Mouse (Mus musculus): Measurements from ENCODE around the gene Rnf144a.
"Not testable (repeated sequence)": the region's sequence is repeated elsewhere in the genome, so short reads cannot be mapped to it uniquely, and the experiment has no call there.

Gene Rnf144a

DNA sequence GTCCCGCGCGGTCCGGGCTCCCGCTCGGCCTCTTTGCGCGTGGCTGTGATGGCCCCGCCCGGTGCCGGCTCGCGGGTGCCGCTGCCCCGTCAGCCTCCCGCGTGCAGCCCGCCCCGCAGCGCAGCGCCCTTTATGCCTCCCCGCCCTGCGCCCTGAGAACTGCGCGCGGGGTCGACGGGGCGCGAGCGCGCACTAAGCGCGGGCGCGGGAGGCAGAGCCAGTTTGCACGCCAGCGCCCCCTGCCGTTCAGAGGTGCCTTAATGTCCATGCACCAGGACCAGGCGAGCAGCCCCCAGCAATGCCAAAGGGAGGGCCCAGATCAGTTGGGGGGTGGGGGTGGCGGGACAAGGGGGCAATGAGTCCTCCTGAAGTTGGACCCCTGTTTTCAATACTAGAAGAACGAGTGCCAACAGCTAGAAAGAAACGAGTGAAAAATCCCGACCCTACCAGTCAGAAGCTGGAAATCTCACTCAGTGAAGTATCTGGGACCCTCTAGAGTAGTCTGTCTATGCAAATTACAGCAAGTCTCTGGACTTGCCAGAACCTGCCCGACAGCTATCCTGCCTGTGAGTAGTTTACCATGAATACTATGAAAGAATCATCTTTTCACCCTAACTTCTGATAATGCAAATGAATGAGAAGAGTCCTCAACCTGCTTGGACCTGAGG, at the start of gene Rnf144a:
Gene Rnf144a, minus strand, starts transcription at position 151 of the 668 bp plus-strand sequence.
- peak; percentile 91 to 94 for DNase-seq

GRCm38 (mm10) chr12:26460091-26460490, 45.0 kb upstream of the Rnf144a start:
- DNase-seq: no peak

GRCm38 (mm10) chr12:26456028-26456698, 41.1 kb upstream of the Rnf144a start, which contains the start of gene Rsad2:
Gene Rsad2 (minus strand): TSS chr12:26456452.
- peak; percentile 61 to 64 for DNase-seq

DNA sequence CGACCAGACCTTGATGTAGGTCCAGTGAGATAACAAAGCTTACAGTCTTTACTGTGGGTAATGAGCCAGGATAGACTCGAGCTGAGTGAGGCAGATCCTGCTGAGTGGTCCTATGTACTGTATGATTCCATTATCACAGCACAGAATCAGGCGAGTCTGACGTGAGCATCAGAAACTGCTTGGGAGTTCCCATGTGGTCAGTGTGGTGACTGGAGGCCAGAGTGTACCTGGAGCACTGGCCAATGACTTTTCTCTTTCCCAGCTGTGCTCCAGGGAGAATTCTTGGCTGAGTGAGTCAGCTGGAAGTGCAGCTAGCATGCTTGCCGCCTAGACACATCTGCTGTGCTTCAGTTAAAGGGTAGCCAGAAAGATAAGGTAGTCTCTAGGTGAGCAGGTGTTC, 39.6 kb upstream of the Rnf144a start:
- no peak for DNase-seq

- DNase-seq: no peak
Observed at GRCm38 (mm10) chr12:26452951-26453350, 37.9 kb upstream of the Rnf144a start.

- DNase-seq: no peak
Observed at GRCm38 (mm10) chr12:26451150-26451549, 36.1 kb upstream of the Rnf144a start.

DNA sequence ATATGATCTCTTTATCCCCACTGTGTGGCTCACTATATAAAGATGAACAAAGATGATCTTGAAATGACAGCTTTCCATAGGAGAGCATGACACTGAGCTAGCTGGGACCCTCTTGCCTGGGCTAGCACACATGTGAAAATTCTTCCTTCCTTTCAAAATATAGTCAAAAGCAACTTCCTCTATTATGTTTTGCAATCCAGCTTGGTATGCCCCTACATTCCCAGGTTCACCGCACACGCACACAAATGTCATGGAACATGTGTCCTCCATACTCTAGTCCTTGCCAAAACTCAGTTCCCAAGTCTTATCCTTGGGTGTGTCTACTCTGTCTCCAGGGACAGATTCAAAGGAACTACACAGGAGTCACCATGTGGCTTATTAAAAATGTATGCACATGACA, 34.4 kb upstream of the Rnf144a start:
- DNase-seq: no peak

DNA sequence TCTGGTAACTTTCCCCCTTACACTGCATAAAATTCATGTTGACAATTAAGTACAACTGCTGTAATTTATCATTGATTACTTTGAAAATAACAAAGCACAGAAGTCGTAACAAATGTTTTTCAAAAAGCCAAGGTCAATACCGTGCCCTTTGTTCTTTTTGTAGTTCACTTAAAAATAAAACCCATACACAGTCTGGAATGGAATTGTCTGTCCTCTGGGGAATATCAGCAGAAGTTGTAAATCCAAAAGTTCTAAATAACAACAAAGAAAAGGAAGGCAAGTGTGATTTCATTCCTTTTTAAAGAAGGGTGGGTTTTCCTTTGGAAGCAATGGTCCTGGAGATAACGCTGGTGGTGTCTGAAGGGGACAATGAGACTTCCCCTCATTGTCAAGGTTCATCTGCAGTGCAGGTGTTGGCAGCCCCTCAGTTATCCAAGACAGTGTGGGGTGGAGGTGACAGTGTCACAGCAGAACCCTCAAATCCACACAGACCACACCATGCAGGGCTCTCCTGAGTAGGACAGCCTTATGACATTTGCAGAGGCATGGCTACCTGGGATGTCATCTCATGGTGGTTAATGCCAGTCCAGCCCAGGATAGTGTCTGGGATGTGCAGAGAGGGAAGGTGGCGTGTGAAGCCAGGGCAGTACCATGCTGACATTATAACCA, 31.5 kb upstream of the Rnf144a start:
- no peak for DNase-seq

DNA sequence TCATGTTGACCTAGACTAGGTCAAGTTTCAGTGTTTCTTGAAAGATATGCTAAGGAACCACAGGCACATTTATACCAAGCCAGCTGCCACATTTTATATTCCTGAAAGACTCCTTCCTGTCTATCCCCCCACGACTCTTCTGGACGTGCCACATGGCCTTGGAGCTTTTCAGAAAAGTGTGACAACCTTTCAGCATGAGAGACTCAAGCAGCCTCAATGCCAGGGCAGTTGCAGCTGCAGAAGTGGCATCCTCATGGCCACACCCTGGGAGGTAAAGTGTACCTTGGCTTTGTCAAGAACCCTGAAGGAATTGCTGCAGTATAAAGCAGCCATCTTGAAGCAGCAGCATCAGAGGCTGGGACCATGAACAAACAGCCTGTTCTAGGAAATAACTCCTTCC, 29.5 kb upstream of the Rnf144a start:
- no peak for DNase-seq

DNA sequence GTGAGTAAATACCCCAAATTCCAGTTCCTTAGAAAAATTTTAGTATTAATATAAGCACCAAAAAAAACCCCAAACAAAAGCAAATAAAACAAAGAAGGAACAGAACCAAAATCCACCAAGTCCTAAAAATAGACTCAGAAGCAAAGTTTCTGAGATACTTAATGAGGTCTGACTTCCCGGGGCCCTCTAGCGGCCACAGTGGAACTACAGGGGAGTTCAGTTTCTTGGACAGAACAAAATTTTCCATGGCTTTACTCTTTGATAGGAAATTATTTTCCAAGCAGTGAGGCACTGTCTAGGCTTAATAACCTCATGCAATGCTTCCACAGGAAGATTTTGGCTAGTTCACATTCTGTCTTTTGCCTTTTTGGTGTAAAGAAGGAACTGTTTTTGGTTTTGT, 29.0 kb upstream of the Rnf144a start:
- peak; percentile 76 to 84 for DNase-seq

- DNase-seq: no peak
Observed at GRCm38 (mm10) chr12:26439366-26439765, 24.3 kb upstream of the Rnf144a start.

- no peak for DNase-seq
Observed at GRCm38 (mm10) chr12:26437950-26438349, 22.9 kb upstream of the Rnf144a start.

GRCm38 (mm10) chr12:26436334-26436733, 21.3 kb upstream of the Rnf144a start:
- DNase-seq: peak; percentile 16 to 39

GRCm38 (mm10) chr12:26428771-26429170, 13.7 kb upstream of the Rnf144a start:
- DNase-seq: not testable (repeated sequence)

DNA sequence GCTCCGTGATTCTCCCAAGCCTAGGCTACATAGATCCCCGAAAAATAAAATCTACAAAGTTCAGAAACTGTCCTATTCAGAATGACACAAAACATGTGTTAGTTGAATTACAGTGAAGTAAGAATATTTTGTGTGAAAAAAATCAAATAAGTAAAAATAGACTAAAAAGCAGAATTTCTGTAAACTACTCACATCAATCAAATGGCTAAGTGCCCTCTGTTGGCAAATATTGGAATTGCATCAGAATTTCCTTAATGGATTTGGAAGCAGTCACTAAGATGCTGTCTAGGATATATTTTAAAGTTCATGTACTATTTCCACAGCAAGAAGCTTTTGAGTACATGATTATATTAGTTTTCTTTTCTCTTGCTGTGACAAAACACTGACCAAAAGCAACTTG, 9.8 kb upstream of the Rnf144a start:
- no peak for DNase-seq

DNA sequence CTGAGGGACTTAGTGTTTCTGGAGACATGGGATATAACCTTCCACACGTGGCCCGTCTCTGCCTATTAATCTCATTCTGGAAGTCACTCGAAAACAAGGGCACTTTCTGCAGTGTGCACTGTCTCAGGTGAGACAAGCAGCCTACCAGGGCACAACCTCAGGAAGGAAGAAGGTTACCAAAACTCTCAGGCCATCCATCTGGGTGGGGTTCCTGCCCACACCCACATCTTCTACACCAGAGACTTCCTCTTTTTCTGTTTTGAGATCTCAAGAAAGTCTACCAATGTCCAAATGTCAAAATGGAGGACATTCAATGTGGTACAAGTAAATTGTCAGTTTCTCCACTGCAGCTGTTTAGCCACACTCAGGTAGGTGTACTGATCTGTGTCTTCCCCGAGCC, 3.3 kb upstream of the Rnf144a start:
- no peak for DNase-seq

GRCm38 (mm10) chr12:26416636-26417295, 1.7 kb upstream of the Rnf144a start:
- no peak for DNase-seq

DNA sequence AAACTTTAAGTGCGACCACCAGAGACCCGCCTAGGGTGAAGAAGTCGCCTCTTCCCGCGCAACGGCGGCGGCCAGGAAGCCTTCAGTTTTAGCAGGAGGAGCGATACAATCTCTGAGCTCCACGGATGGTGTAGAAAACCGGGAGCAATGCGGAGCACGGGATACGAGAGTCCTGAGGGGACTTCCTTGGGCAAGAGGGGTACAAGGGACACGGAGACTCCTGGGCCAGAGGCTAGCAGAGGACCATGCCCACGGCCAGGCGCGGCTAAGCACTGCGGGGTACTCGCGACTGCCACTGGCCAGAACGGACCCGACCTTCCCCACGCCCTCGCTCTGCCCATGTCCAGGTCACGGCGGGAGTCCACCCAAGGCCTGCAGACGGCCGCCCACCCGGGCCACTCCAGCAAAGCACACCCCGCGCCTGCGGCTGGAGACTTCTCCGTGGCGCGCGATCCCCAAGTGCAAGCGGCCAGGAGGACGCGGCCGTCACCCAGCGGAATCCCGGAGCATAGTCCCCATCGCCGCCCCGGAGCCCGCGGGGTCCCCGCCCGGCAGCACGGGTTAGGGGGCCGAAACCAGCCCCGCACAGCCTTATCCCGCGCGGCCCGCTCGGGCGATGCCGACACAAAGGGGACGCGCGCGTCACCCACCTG, 477 bp downstream of the Rnf144a start:
- DNase-seq: peak; percentile 64 to 72

- DNase-seq: peak; percentile 30 to 38
Observed at GRCm38 (mm10) chr12:26413961-26414411, 1.1 kb downstream of the Rnf144a start.

- peak; percentile 32 to 42 for DNase-seq
Observed at GRCm38 (mm10) chr12:26412802-26413201, 2.3 kb downstream of the Rnf144a start.

- DNase-seq: peak in 1 of 2 experiments; percentile 13
Observed at GRCm38 (mm10) chr12:26411841-26412450, 3.1 kb downstream of the Rnf144a start.

DNA sequence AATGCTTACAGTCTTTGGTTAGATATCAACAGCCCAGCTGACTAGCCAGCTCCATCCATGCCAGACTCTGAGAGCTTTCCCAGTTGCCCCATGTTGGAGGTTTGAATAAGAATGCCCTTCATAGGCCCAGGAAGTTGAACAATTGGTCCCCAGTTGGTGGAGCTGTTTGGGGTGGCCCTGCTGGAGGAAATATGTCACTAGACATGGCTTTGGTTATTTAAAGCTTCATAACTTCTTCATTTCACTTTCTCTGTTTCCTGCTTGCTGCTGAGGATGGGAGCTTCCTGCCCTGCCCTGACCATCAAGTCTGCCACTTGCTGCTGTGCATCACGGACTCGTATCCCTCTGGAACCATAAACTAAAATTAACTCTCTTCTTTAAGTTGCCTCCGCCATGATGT, 4.6 kb downstream of the Rnf144a start:
- DNase-seq: no peak
